Mouse (Mus musculus): Measurements from ENCODE around the gene Gm5773. TPM values are rescaled to one million over a fixed set of nuclear protein-coding genes. Genes with fewer than 3 reads are reported as not detected.
"Not testable (repeated sequence)": the region's sequence is repeated elsewhere in the genome, so short reads cannot be mapped to it uniquely, and the experiment has no call there.

Gm5773 gene
- total RNA-seq (2021) = not detected
- long read RNA-seq, experiment 1 = 0 reads
- long read RNA-seq, experiment 2 = 0 reads

GRCm38 (mm10) chr3:93772700-93773099 is at the start of gene Gm5773:
Gene Gm5773 (plus strand): TSS chr3:93773000.
- DNase-seq (ENCODE audit: low spot score in 2 of 2) = not testable (repeated sequence)

- not testable (repeated sequence) for DNase-seq (ENCODE audit: low spot score in 2 of 2)
Measured at GRCm38 (mm10) chr3:93745475-93745874, 27.3 kb upstream of the Gm5773 start.

GRCm38 (mm10) chr3:93754022-93754421 is 18.8 kb upstream of the Gm5773 start:
- DNase-seq (ENCODE audit: low spot score in 2 of 2) = not testable (repeated sequence)

- DNase-seq (ENCODE audit: low spot score in 2 of 2) = not testable (repeated sequence)
Measured at GRCm38 (mm10) chr3:93796098-93796497, 23.3 kb downstream of the Gm5773 start, which contains the start of gene Tdpoz4. Gene Tdpoz4 (plus strand): TSS chr3:93796398.

- peak in 1 of 2 experiments; percentile 0 for DNase-seq (ENCODE audit: low spot score in 2 of 2)
Measured at GRCm38 (mm10) chr3:93813341-93813740, 40.5 kb downstream of the Gm5773 start.

Other genes with a start within 250 kb of the Gm5773 start
- 10 to 100 TPM; 31.1 to 34.9 TPM for gene S100a10, start 217.9 kb upstream of the Gm5773 start, total RNA-seq (2021)
- not detected for gene Tdpoz2, start 120.3 kb upstream of the Gm5773 start, total RNA-seq (2021)
- gene Tdpoz1, start 96.7 kb upstream of the Gm5773 start, total RNA-seq (2021) = not detected
- not detected for gene Gm37596, start 79.9 kb upstream of the Gm5773 start, total RNA-seq (2021)
- not detected for gene Tdpoz4, start 23.4 kb downstream of the Gm5773 start, total RNA-seq (2021)
- gene Tdpoz3, start 53.0 kb downstream of the Gm5773 start, total RNA-seq (2021) = not detected
- not detected for gene Gm9117, start 170.5 kb downstream of the Gm5773 start, total RNA-seq (2021)
- gene Tdpoz5, start 188.3 kb downstream of the Gm5773 start, total RNA-seq (2021) = not detected